Mouse (Mus musculus) heart, embryonic 13.5 days (tissue): ENCODE measurements around the gene Purb. TPM values are rescaled to one million over a fixed set of nuclear protein-coding genes. Genes with fewer than 3 reads are reported as not detected.

ENCODE experiments used
- microRNA-seq: library from miRNA; unstranded; fragments of <30 nt; microRNA quantifications from one replicate; pipeline ENCODE4, GENCODE M21; 2016
- polyA plus RNA-seq: library from polyadenylated mRNA; unstranded; fragments of >200 nt; fragmentation: Nextera tagmentation; extraction: Ambion mirVana; gene quantifications from 2 replicates; pipeline ENCODE4 v1.2.1, GENCODE M21; 2015

Gene Purb
- polyA plus RNA-seq, 1 experiment from 2014 or later, result 23.5 TPM

Small RNA genes within 50 kb of the gene (microRNA-seq; reads per million reads assigned to microRNA genes)
- gene Gm22123, result not detected

Other genes starting within 250 kb of the Purb start
- gene Npc1l1, start 245.8 kb downstream of the Purb start, polyA plus RNA-seq, result not detected in 2 replicates
- 59.4 and 60.0 TPM in 2 replicates for gene Ddx56, start 208.1 kb downstream of the Purb start, polyA plus RNA-seq
- 71.3 and 83.0 TPM in 2 replicates for gene Tmed4, start 201.0 kb downstream of the Purb start, polyA plus RNA-seq
- 226 and 229 TPM in 2 replicates for gene Ogdh, start 184.3 kb downstream of the Purb start, polyA plus RNA-seq
- 6.6 and 7.3 TPM in 2 replicates for gene Zmiz2, start 86.8 kb downstream of the Purb start, polyA plus RNA-seq
- gene Ppia, start 60.5 kb downstream of the Purb start, polyA plus RNA-seq, result 4,195 and 4,594 TPM in 2 replicates
- gene H2afv, start 31.5 kb downstream of the Purb start, polyA plus RNA-seq, result 309 and 340 TPM in 2 replicates
- gene Myo1g, start 45.0 kb upstream of the Purb start, polyA plus RNA-seq, result 0.50 and 0.98 TPM in 2 replicates
- 54.3 and 59.7 TPM in 2 replicates for gene Ccm2, start 71.0 kb upstream of the Purb start, polyA plus RNA-seq
- 0.86 and 0.88 TPM in 2 replicates for gene Nacad, start 130.1 kb upstream of the Purb start, polyA plus RNA-seq
- gene Tbrg4, start 150.2 kb upstream of the Purb start, polyA plus RNA-seq, result 42.9 and 43.0 TPM in 2 replicates
- not detected in 2 replicates for gene Wap, start 162.7 kb upstream of the Purb start, polyA plus RNA-seq
- gene Ramp3, start 182.6 kb upstream of the Purb start, polyA plus RNA-seq, result 2.2 and 3.5 TPM in 2 replicates